Comparison of ENCODE assay signal across 9 mouse cellular contexts in genomic region chr9:54700746-54701145, GRCm38 (mm10). TPM values are rescaled to one million over a fixed set of nuclear protein-coding genes. Genes with fewer than 3 reads are reported as not detected.
DNase-seq lines count a peak whose midpoint lies in the region; ATAC-seq and TF ChIP-seq lines count a peak whose summit lies in the region.
"Had no signal": no experiment of that assay in that cellular context is flagged by ENCODE, and none has a peak within 500 bp of the region (broad histone marks: within the 10 kb centered on the region; RNA-seq: fewer than 3 reads in every experiment).

No protein-coding gene starts in this region.

- H3K4me1 ChIP-seq in erythroblast, embryonic 14.5 days (ENCODE audit: control insufficient read depth), result peaks cover 94% of the 10 kb centered on the region
- H3K4me1 ChIP-seq in lung, embryonic 14.5 days (ENCODE audit: insufficient read depth), result peaks cover 11% of the 10 kb centered on the region; the same call in 1 of the 2 replicates
- peaks cover 11% of the 10 kb centered on the region for H3K4me1 ChIP-seq in neural tube, embryonic 14.5 days (ENCODE audit: control insufficient read depth, insufficient read depth, low read length)

- TF ChIP-seq CTCF in lung, embryonic 14.5 days (IDR thresholded peaks at IDR 0.05; ENCODE audit: low read depth), result no peak

- no peak overlapping the region for H3K27ac ChIP-seq in lung, embryonic 14.5 days (ENCODE audit: low read depth)
- no peak overlapping the region for H3K27ac ChIP-seq in neural tube, embryonic 14.5 days (ENCODE audit: low read depth, low read length)

- 68% methylated on average over 7 of the region's 7 CpGs for WGBS in lung, embryonic 14.5 days
- 85% methylated on average over 7 of the region's 7 CpGs for WGBS in neural tube, embryonic 14.5 days

- H3K4me2 ChIP-seq in lung, embryonic 14.5 days, result peak overlapping the region; percentile 93
- 0 out of 2 replicates have a peak overlapping the region, but pooled peaks have one; percentile 70 for H3K4me2 ChIP-seq in neural tube, embryonic 14.5 days (ENCODE audit: low read depth, low read length)

- ATAC-seq in erythroblast, adult 5-6 weeks (replicated peaks; ENCODE audit: low FRiP score, poor library complexity, severe bottlenecking), result no peak
- no peak for ATAC-seq in lung, embryonic 14.5 days (ENCODE audit: insufficient read depth)
- ATAC-seq in neural tube, embryonic 14.5 days (ENCODE audit: low read depth), result no peak

- peak overlapping the region; percentile 88 for H3K4me3 ChIP-seq in erythroblast, embryonic 14.5 days (replicated peaks)
- H3K4me3 ChIP-seq in lung, embryonic 14.5 days (ENCODE audit: low read depth, low read length), result peak overlapping the region; percentile 71
- H3K4me3 ChIP-seq in neural tube, embryonic 14.5 days (ENCODE audit: low read depth, low read length), result no peak overlapping the region

- H3K9ac ChIP-seq in lung, embryonic 14.5 days, result no peak overlapping the region
- H3K9ac ChIP-seq in neural tube, embryonic 14.5 days (replicated peaks; ENCODE audit: low read depth, low read length), result no peak overlapping the region

- intact Hi-C loops in heart, postnatal 10 days (cut with DNase I), result no loop called here

- no peak for DNase-seq in lung, embryonic 14.5 days
- no peak for DNase-seq in lung, postnatal 36 days
- DNase-seq in heart, postnatal 10 days, result peak; percentile 43 to 58
- no peak for DNase-seq in urinary bladder, postnatal 36 days (ENCODE audit: low spot score in 2 of 2)
- DNase-seq in embryo, embryonic 10.5 days (ENCODE audit: low spot score), result no peak
- DNase-seq: thymus, adult 2 months had no signal

- peaks cover 4% of the 10 kb centered on the region; the same call in 1 of the 2 replicates for H3K9me3 ChIP-seq in erythroblast, embryonic 14.5 days (ENCODE audit: control insufficient read depth, low read length)
- no peaks in the 10 kb centered on the region for H3K9me3 ChIP-seq in lung, embryonic 14.5 days (ENCODE audit: low read depth, low read length)
- no peaks in the 10 kb centered on the region for H3K9me3 ChIP-seq in neural tube, embryonic 14.5 days (ENCODE audit: control insufficient read depth, low read length)

- H3K36me3 ChIP-seq in erythroblast, embryonic 14.5 days (ENCODE audit: control insufficient read depth), result peaks cover 58% of the 10 kb centered on the region
- H3K36me3 ChIP-seq in lung, embryonic 14.5 days (ENCODE audit: insufficient read depth), result no peaks in the 10 kb centered on the region
- no peaks in the 10 kb centered on the region for H3K36me3 ChIP-seq in neural tube, embryonic 14.5 days (ENCODE audit: control insufficient read depth, insufficient read depth, low read length)

- H3K27me3 ChIP-seq in erythroblast, embryonic 14.5 days (ENCODE audit: control insufficient read depth), result peaks cover 32% of the 10 kb centered on the region
- peaks cover 16% of the 10 kb centered on the region for H3K27me3 ChIP-seq in lung, embryonic 14.5 days (ENCODE audit: insufficient read depth, low read length)
- 0 out of 2 replicates have a peak, but pooled peaks cover 4% of the 10 kb centered on the region for H3K27me3 ChIP-seq in neural tube, embryonic 14.5 days (ENCODE audit: control insufficient read depth, insufficient read depth, low read length)

RNA-seq across cellular contexts. Expression of gene Dnaja4, which starts 2.1 kb away (rescaled TPM):
- 7.7 and 8.4 TPM in 2 replicates for polyA plus RNA-seq in erythroblast, embryonic 14.5 days (2012)
- total RNA-seq in erythroblast, adult 5-6 weeks (2015; ENCODE audit: low replicate concordance), result 82.2 and 100 TPM in 2 replicates
- total RNA-seq in erythroblast, adult 5-6 weeks (2017; ENCODE audit: low replicate concordance), result 142 and 162 TPM in 2 replicates
- 6.1 and 6.3 TPM in 2 replicates for polyA plus RNA-seq in lung, embryonic 14.5 days (2014; fragmentation: Nextera tagmentation; extraction: Ambion mirVana)
- total RNA-seq in heart, postnatal 10 days (2021), result 10 to 100 TPM; 44.1 to 53.9 TPM
- polyA plus RNA-seq in neural tube, embryonic 14.5 days (2014; fragmentation: Nextera tagmentation; extraction: Ambion mirVana), result 7.4 and 8.5 TPM in 2 replicates

RNA-seq across cellular contexts. Expression of gene Wdr61, which starts 33.6 kb away (rescaled TPM):
- polyA plus RNA-seq in erythroblast, embryonic 14.5 days (2012), result 1.2 and 2.7 TPM in 2 replicates
- 22.8 and 49.2 TPM in 2 replicates for total RNA-seq in erythroblast, adult 5-6 weeks (2015; ENCODE audit: low replicate concordance)
- total RNA-seq in erythroblast, adult 5-6 weeks (2017; ENCODE audit: low replicate concordance), result 18.7 and 22.6 TPM in 2 replicates
- 148 and 156 TPM in 2 replicates for polyA plus RNA-seq in lung, embryonic 14.5 days (2014; fragmentation: Nextera tagmentation; extraction: Ambion mirVana)
- 10 to 100 TPM; 39.7 to 45.6 TPM for total RNA-seq in heart, postnatal 10 days (2021)
- 76.3 and 91.0 TPM in 2 replicates for polyA plus RNA-seq in neural tube, embryonic 14.5 days (2014; fragmentation: Nextera tagmentation; extraction: Ambion mirVana)

RNA-seq across cellular contexts. Expression of gene Acsbg1, which starts 39.1 kb away (rescaled TPM):
- polyA plus RNA-seq in erythroblast, embryonic 14.5 days (2012), result not detected in 2 replicates
- total RNA-seq in erythroblast, adult 5-6 weeks (2015; ENCODE audit: low replicate concordance), result not detected in 2 replicates
- not detected in 2 replicates for total RNA-seq in erythroblast, adult 5-6 weeks (2017; ENCODE audit: low replicate concordance)
- polyA plus RNA-seq in lung, embryonic 14.5 days (2014; fragmentation: Nextera tagmentation; extraction: Ambion mirVana), result 0.31 and 0.32 TPM in 2 replicates
- total RNA-seq in heart, postnatal 10 days (2021), result under 1 TPM in 1 of 2 experiments, not detected in 1; 0.62 TPM
- polyA plus RNA-seq in neural tube, embryonic 14.5 days (2014; fragmentation: Nextera tagmentation; extraction: Ambion mirVana), result 28.8 and 35.5 TPM in 2 replicates

Comparison
In these comparisons a context has a peak if more than half of its experiments do, and no peak if none do; other contexts are left out.
1. DNase-seq: peak in heart, postnatal 10 days (2 of 2); none in lung, embryonic 14.5 days (single experiment), lung, postnatal 36 days (single experiment), urinary bladder, postnatal 36 days (0 of 2) and embryo, embryonic 10.5 days (single experiment).
2. RNA of gene Wdr61, which starts 33.6 kb away (polyA plus RNA-seq): 148 to 156 TPM in lung, embryonic 14.5 days and 76.3 to 91.0 TPM in neural tube, embryonic 14.5 days; 1.2 to 2.7 TPM in erythroblast, embryonic 14.5 days; every median in the first group is over 10 times any median in the second.
3. RNA of gene Acsbg1, which starts 39.1 kb away (polyA plus RNA-seq): 28.8 to 35.5 TPM in neural tube, embryonic 14.5 days; 0.31 to 0.32 TPM in lung, embryonic 14.5 days and not detected in erythroblast, embryonic 14.5 days; every median in the first group is over 10 times any median in the second.